Mouse (Mus musculus) spleen, adult 2 months (tissue): ENCODE results near the gene Rad9b. TPM values are rescaled to one million over a fixed set of nuclear protein-coding genes. Genes with fewer than 3 reads are reported as not detected.
A peak's percentile ranks its signal among the peaks of the same experiment; 100 is the strongest.

Source experiments
- DNase-seq, 2 experiments: peaks; one replicate each; pipeline versions ENCODE4 v3.0.0 to v3.0.0-alpha.2; 2012 to 2021; ENCODE audit warnings: low spot score in 2 of 2, low read depth in 1 of 2
- H3K27ac ChIP-seq: fragments of 200-500 bp; 2 replicates; pipeline ENCODE4 v1.5.1; 2012; ENCODE audit warnings: low read length, inconsistent platforms; ENCODE audit not compliant: insufficient read depth
- H3K27me3 ChIP-seq: fragments of 200-500 bp; 2 replicates; pipeline ENCODE4 v1.6.1; 2012; ENCODE audit warnings: mild to moderate bottlenecking, moderate library complexity, low read length, inconsistent platforms; ENCODE audit not compliant: control insufficient read depth, insufficient read depth
- H3K36me3 ChIP-seq: fragments of 200-500 bp; 2 replicates; pipeline ENCODE4 v1.6.1; 2012; ENCODE audit warnings: mild to moderate bottlenecking, low read length, inconsistent platforms; ENCODE audit not compliant: control insufficient read depth, insufficient read depth
- H3K4me1 ChIP-seq: fragments of 200-500 bp; 2 replicates; pipeline ENCODE4 v1.6.1; 2011; ENCODE audit warnings: inconsistent platforms; ENCODE audit not compliant: control insufficient read depth, insufficient read depth, insufficient read length
- H3K4me3 ChIP-seq: fragments of 200-500 bp; 2 replicates; pipeline ENCODE4 v1.5.1; 2011; ENCODE audit warnings: mild to moderate bottlenecking, inconsistent platforms; ENCODE audit not compliant: insufficient read depth, insufficient read length; ENCODE audit errors: extremely low read depth
- CTCF ChIP-seq: fragments of 200-500 bp; IDR thresholded peaks from 2 replicates; pipeline ENCODE4 v1.5.1; 2011; ENCODE audit warnings: mild to moderate bottlenecking, inconsistent platforms; ENCODE audit not compliant: insufficient read depth, insufficient read length, insufficient replicate concordance; ENCODE audit errors: extremely low read depth
- POLR2A ChIP-seq: fragments of 200-500 bp; IDR thresholded peaks from 2 replicates; pipeline ENCODE4 v1.6.1; 2011; ENCODE audit warnings: low read depth, low read length, inconsistent platforms
- WGBS: fragments of 180-500 bp; shearing (Covaris S2); methylation state at CpG from one replicate; pipeline ENCODE4 v1.1.7; 2018; 5-methylcytosine and 5-hydroxymethylcytosine counted together
- polyA plus RNA-seq: library from polyadenylated mRNA; depleted of rRNA; stranded (reverse); fragments of >200 nt; gene quantifications from 2 replicates; pipeline ENCODE4 v1.2.3, GENCODE M21; 2012

The Rad9b gene
- polyA plus RNA-seq, 1 experiment, result 3.8 TPM

- Histone ChIP-seq H3K4me1 (peaks cover 13% of the 10 kb centered on the region), H3K36me3 (peaks cover 17% of the 10 kb centered on the region), H3K27me3 (no peaks in the 10 kb centered on the region), H3K27ac (peak overlapping the region; percentile 50), H3K4me3 (no peak overlapping the region)
- WGBS, result 26% methylated on average over 8 of the region's 8 CpGs
- DNase-seq, result no peak
- TF ChIP-seq CTCF (no peak), POLR2A (no peak)
Observed at GRCm38 (mm10) chr5:122397495-122397894, 43.5 kb upstream of the Rad9b start.

GRCm38 (mm10) chr5:122396791-122397190, 42.8 kb upstream of the Rad9b start:
- H3K27ac ChIP-seq, result peak overlapping the region; percentile 50; the same call in 1 of the 2 replicates
- WGBS, result 19% methylated on average over 10 of the region's 10 CpGs
- peak in 1 of 2 experiments; percentile 30 for DNase-seq
- H3K4me1 ChIP-seq, result peaks cover 13% of the 10 kb centered on the region
- peaks cover 14% of the 10 kb centered on the region for H3K36me3 ChIP-seq
- no peak overlapping the region for H3K4me3 ChIP-seq
- no peak for TF ChIP-seq POLR2A
- TF ChIP-seq CTCF, result no peak
- H3K27me3 ChIP-seq, result no peaks in the 10 kb centered on the region

GRCm38 (mm10) chr5:122393887-122394286, 39.9 kb upstream of the Rad9b start:
- WGBS, result 47% methylated on average over 2 of the region's 2 CpGs
- H3K36me3 ChIP-seq, result peaks cover 7% of the 10 kb centered on the region
- H3K27me3 ChIP-seq, result no peaks in the 10 kb centered on the region
- H3K4me3 ChIP-seq, result no peak overlapping the region
- peaks cover 13% of the 10 kb centered on the region for H3K4me1 ChIP-seq
- TF ChIP-seq POLR2A, result no peak
- peak; percentile 65; the same call in 1 of the 2 replicates for TF ChIP-seq CTCF
- peak; percentile 61 to 75 for DNase-seq
- H3K27ac ChIP-seq, result no peak overlapping the region

GRCm38 (mm10) chr5:122392227-122393004, 38.4 kb upstream of the Rad9b start:
- TF ChIP-seq CTCF (no peak), POLR2A (no peak)
- H3K4me3 ChIP-seq, result peak overlapping the region; percentile 81
- H3K27ac ChIP-seq, result peak overlapping the region; percentile 92
- WGBS, result 2% methylated on average over 19 of the region's 19 CpGs
- peak; percentile 17 to 22 for DNase-seq
- no peaks in the 10 kb centered on the region for H3K27me3 ChIP-seq
- H3K4me1 ChIP-seq, result peaks cover 10% of the 10 kb centered on the region
- peaks cover 6% of the 10 kb centered on the region for H3K36me3 ChIP-seq

- TF ChIP-seq CTCF (peak; percentile 94), POLR2A (peak; percentile 64)
Observed at GRCm38 (mm10) chr5:122391786-122392180, 37.8 kb upstream of the Rad9b start, which contains the start of gene Arpc3. Gene Arpc3, plus strand, starts transcription at chr5:122391878.

GRCm38 (mm10) chr5:122391178-122391785, 37.2 kb upstream of the Rad9b start:
- DNase-seq, result no peak

More at GRCm38 (mm10) chr5:122391786-122392180, 37.8 kb upstream of the Rad9b start, which contains the start of gene Arpc3:
- Histone ChIP-seq H3K4me3 (peak within 1 kb of the TSS; percentile 81), H3K36me3 (peaks cover 2% of the 10 kb centered on the region; the same call in 1 of the 2 replicates), H3K27me3 (no peaks in the 10 kb centered on the region), H3K4me1 (peaks cover 4% of the 10 kb centered on the region), H3K27ac (peak within 1 kb of the TSS; percentile 92)
- peak; percentile 86 to 88 for DNase-seq
- WGBS, result under 1% methylated on average over 39 of the region's 39 CpGs

More at GRCm38 (mm10) chr5:122391178-122391785, 37.2 kb upstream of the Rad9b start:
- Histone ChIP-seq H3K4me3 (no peak overlapping the region), H3K4me1 (no peaks in the 10 kb centered on the region; the same call in 1 of the 2 replicates), H3K27me3 (no peaks in the 10 kb centered on the region), H3K27ac (no peak overlapping the region), H3K36me3 (no peaks in the 10 kb centered on the region)
- TF ChIP-seq POLR2A (no peak), CTCF (no peak)
- WGBS, result 50% methylated on average over 15 of the region's 16 CpGs
